Mouse (Mus musculus) stomach, postnatal 0 days (tissue): ENCODE data around the gene D5Ertd579e. TPM values are rescaled to one million over a fixed set of nuclear protein-coding genes. Genes with fewer than 3 reads are reported as not detected.

Experiments used
- ATAC-seq: fragments of 200-750 bp; cut with Nextera tagmentation; 2 replicates; pipeline ENCODE4 v1.8.0; 2017; ENCODE audit not compliant: low FRiP score, low TSS enrichment
- DNase-seq: peaks from one replicate; pipeline ENCODE4 v3.0.0-alpha.2; 2016; ENCODE audit warnings: low spot score
- H3K27ac ChIP-seq: fragments of 300-500 bp; sonication (generic); replicated peaks from 2 replicates; pipeline ENCODE4 v1.5.1; 2014; ENCODE audit warnings: mild to moderate bottlenecking, control low read depth
- H3K27me3 ChIP-seq: fragments of 300-500 bp; sonication (generic); 2 replicates; pipeline ENCODE4 v1.6.1; 2014; ENCODE audit warnings: low read length; ENCODE audit not compliant: control insufficient read depth, insufficient read depth
- H3K36me3 ChIP-seq: fragments of 300-500 bp; sonication (generic); 2 replicates; pipeline ENCODE4 v1.6.1; 2014; ENCODE audit warnings: low read length, mixed read lengths; ENCODE audit not compliant: control insufficient read depth, insufficient read depth
- H3K4me1 ChIP-seq: fragments of 300-500 bp; sonication (generic); replicated peaks from 2 replicates; pipeline ENCODE4 v1.6.1; 2014; ENCODE audit warnings: antibody characterized with exemption; ENCODE audit not compliant: control insufficient read depth, insufficient read depth
- H3K4me2 ChIP-seq: fragments of 300-500 bp; sonication (generic); replicated peaks from 2 replicates; pipeline ENCODE4 v1.6.1; 2014; ENCODE audit warnings: low read depth, mild to moderate bottlenecking, control low read depth, moderate library complexity
- H3K4me3 ChIP-seq: fragments of 300-500 bp; sonication (generic); 2 replicates; pipeline ENCODE4 v1.5.1; 2014; ENCODE audit warnings: low read depth, low read length, control low read depth
- H3K9ac ChIP-seq: fragments of 300-500 bp; sonication (generic); 2 replicates; pipeline ENCODE4 v1.6.1; 2014; ENCODE audit warnings: mild to moderate bottlenecking, low read length, control low read depth, mixed read lengths
- H3K9me3 ChIP-seq: fragments of 300-500 bp; sonication (generic); 2 replicates; pipeline ENCODE4 v1.6.1; 2016; ENCODE audit warnings: low read length; ENCODE audit not compliant: control insufficient read depth
- CTCF ChIP-seq: IDR thresholded peaks from 2 replicates; pipeline ENCODE4 v1.5.1; 2016; ENCODE audit warnings: antibody characterized with exemption, low read depth, mild to moderate bottlenecking, moderate library complexity
- EP300 ChIP-seq: optimal IDR thresholded peaks from 2 replicates; pipeline ENCODE3; 2016; ENCODE audit warnings: antibody characterized with exemption
- WGBS: fragments of 180-500 bp; shearing (Covaris S2); extraction: QIAGEN DNeasy Blood & Tissue Kit; methylation state at CpG from one replicate; pipeline ENCODE4 v1.1.7; 2014; 5-methylcytosine and 5-hydroxymethylcytosine counted together
- polyA plus RNA-seq: library from polyadenylated mRNA; unstranded; fragments of >200 nt; fragmentation: Nextera tagmentation; extraction: Ambion mirVana; gene quantifications from 2 replicates; pipeline ENCODE4 v1.2.1, GENCODE M21; 2015

Gene D5Ertd579e
- polyA plus RNA-seq, 1 experiment from 2014 or later = 22.7 TPM

DNA sequence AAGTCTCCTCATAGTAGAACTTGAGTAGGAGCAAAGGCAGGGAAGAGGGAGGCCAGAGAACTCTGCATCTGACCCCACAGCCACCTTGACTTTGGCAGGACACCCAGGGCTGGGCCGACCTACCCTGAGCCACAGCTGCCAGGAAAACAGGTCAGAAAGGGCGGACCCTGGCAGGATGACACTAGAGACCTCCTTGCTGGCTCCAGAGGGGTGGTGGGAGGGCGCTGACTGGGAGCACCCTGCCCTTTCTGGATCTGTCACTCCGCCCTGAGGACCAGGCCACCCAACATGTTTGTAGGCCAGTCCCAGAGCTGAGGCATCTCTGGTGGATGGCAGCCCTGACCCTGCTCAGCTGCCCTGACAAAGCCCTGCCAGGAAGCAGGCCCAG, 33.3 kb upstream of the D5Ertd579e start:
- H3K36me3 ChIP-seq = no peaks in the 10 kb centered on the region
- H3K27ac ChIP-seq = 0 out of 2 replicates have a peak overlapping the region, but pooled peaks have one; percentile 30
- WGBS = 84% methylated on average over 4 of the region's 4 CpGs
- H3K4me3 ChIP-seq = no peak overlapping the region
- H3K4me2 ChIP-seq = no peak overlapping the region
- DNase-seq (no peak), ATAC-seq (no peak)
- TF ChIP-seq CTCF (no peak), EP300 (no peak)
- H3K27me3 ChIP-seq = no peaks in the 10 kb centered on the region
- no peaks in the 10 kb centered on the region for H3K9me3 ChIP-seq
- H3K9ac ChIP-seq = no peak overlapping the region
- no peaks in the 10 kb centered on the region for H3K4me1 ChIP-seq

- Histone ChIP-seq H3K4me2 (no peak overlapping the region), H3K4me3 (no peak overlapping the region), H3K36me3 (no peaks in the 10 kb centered on the region), H3K27me3 (no peaks in the 10 kb centered on the region), H3K27ac (0 out of 2 replicates have a peak overlapping the region, but pooled peaks have one; percentile 30), H3K9ac (no peak overlapping the region), H3K9me3 (no peaks in the 10 kb centered on the region), H3K4me1 (no peaks in the 10 kb centered on the region)
- WGBS = 69% methylated on average over 8 of the region's 8 CpGs
- no peak for ATAC-seq
- no peak for DNase-seq
- TF ChIP-seq EP300 = no peak
- no peak for TF ChIP-seq CTCF
Measured at GRCm38 (mm10) chr5:36728403-36729085, 32.7 kb upstream of the D5Ertd579e start.

DNA sequence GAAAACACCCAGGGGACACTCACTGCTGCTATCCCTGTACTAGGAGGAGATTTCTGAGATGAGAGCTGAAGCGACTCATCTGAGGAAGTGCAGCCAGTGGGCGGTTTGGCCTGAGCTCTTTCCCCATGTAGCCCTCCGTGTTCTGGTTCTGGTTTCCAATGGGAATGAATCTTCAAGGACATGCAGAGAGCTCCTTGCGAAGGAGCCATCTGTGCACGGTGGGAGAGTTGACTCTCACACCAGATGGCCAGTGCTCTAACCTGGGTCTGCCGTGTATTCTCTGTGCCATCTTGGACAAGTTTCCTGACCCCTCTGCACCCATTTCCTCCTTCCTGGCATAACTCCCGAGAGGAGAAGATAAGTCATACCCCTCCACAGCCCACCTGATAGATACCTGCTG, 32.0 kb upstream of the D5Ertd579e start:
- Histone ChIP-seq H3K27me3 (no peaks in the 10 kb centered on the region), H3K4me3 (no peak overlapping the region), H3K9ac (no peak overlapping the region), H3K36me3 (no peaks in the 10 kb centered on the region), H3K9me3 (no peaks in the 10 kb centered on the region), H3K27ac (no peak overlapping the region), H3K4me1 (no peaks in the 10 kb centered on the region), H3K4me2 (no peak overlapping the region)
- WGBS = 81% methylated on average over 7 of the region's 7 CpGs
- ATAC-seq = no peak
- TF ChIP-seq EP300 (no peak), CTCF (no peak)
- no peak for DNase-seq

- 54% methylated on average over 2 of the region's 2 CpGs for WGBS
- DNase-seq (no peak), ATAC-seq (no peak)
- TF ChIP-seq EP300 = no peak
- no peaks in the 10 kb centered on the region for H3K9me3 ChIP-seq
- H3K36me3 ChIP-seq = no peaks in the 10 kb centered on the region
- H3K4me3 ChIP-seq = no peak overlapping the region
- H3K27me3 ChIP-seq = no peaks in the 10 kb centered on the region
- no peak overlapping the region for H3K9ac ChIP-seq
- H3K4me1 ChIP-seq = no peaks in the 10 kb centered on the region
- H3K27ac ChIP-seq = 0 out of 2 replicates have a peak overlapping the region, but pooled peaks have one; percentile 13
- no peak overlapping the region for H3K4me2 ChIP-seq
Measured at GRCm38 (mm10) chr5:36727136-36727535, 31.3 kb upstream of the D5Ertd579e start.

- no peak overlapping the region for H3K9ac ChIP-seq
Measured at GRCm38 (mm10) chr5:36726387-36726801, 30.6 kb upstream of the D5Ertd579e start.

DNA sequence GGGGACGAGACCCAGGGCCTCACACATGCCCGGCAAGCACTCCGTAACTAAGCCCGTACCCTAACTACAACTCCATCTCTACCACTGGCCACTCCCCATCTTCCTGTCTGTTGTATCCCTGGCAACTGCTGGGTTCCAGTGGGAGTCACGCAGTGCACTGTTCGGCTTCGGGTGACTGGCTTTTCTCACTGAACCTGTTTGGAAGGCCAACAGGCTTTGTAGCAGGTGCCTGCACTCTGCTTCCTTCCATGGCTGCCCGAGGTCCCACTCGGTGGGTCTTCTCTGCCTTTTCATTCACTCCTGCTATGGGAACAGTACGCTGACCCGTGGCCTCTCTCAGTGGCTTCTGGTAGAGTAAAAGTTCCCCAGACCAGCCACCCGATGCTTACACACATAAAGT, 30.0 kb upstream of the D5Ertd579e start:
- H3K27ac ChIP-seq = peak overlapping the region; percentile 70
- DNase-seq = peak; percentile 33
- WGBS = 37% methylated on average over 12 of the region's 12 CpGs
- H3K4me2 ChIP-seq = peak overlapping the region; percentile 25; the same call in 1 of the 2 replicates
- TF ChIP-seq EP300 (no peak), CTCF (no peak)
- H3K36me3 ChIP-seq = no peaks in the 10 kb centered on the region
- no peaks in the 10 kb centered on the region for H3K27me3 ChIP-seq
- no peaks in the 10 kb centered on the region for H3K4me1 ChIP-seq
- H3K9ac ChIP-seq = no peak overlapping the region
- no peaks in the 10 kb centered on the region for H3K9me3 ChIP-seq
- ATAC-seq = peak; percentile 18; the same call in 1 of the 2 replicates
- H3K4me3 ChIP-seq = no peak overlapping the region

More at GRCm38 (mm10) chr5:36726387-36726801, 30.6 kb upstream of the D5Ertd579e start:
- ATAC-seq (peak; percentile 74), DNase-seq (peak; percentile 74)
- no peak for TF ChIP-seq CTCF
- TF ChIP-seq EP300 = no peak
- Histone ChIP-seq H3K4me1 (no peaks in the 10 kb centered on the region), H3K9me3 (no peaks in the 10 kb centered on the region), H3K4me2 (peak overlapping the region; percentile 25; the same call in 1 of the 2 replicates), H3K27ac (peak overlapping the region; percentile 70), H3K36me3 (no peaks in the 10 kb centered on the region), H3K27me3 (no peaks in the 10 kb centered on the region), H3K4me3 (peak overlapping the region; percentile 2; the same call in 1 of the 2 replicates)
- WGBS = 48% methylated on average over 9 of the region's 9 CpGs
